Mouse (Mus musculus): ENCODE measurements around the gene Srp14.

Srp14 gene

GRCm38 (mm10) chr2:118479550-118479909 is at the start of gene Srp14:
TSS of gene Srp14 (minus strand) at chr2:118479711.
- peak; percentile 94 for DNase-seq (ENCODE audit: low spot score)

- DNase-seq (ENCODE audit: low spot score) = no peak
Observed at GRCm38 (mm10) chr2:118526545-118526944, 47.0 kb upstream of the Srp14 start.

DNA sequence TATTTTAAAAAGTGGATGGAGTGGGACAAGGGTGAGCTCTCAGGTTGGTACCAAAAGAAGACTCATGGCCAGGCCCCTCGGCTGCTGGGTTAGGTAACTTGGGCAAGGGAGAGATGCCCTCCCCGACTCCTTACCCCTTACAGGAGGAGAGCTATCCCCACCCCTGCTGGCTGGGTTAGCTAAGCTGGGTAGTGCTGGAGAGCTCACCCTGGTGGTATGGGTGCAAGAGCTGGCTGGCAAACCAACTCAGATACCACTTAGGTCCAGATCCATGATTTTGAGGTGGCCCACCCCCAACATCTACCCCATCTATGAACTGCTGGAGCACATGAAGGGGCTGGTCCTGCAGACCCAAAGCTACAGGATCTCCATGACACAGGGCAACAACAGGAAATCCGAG is 45.3 kb upstream of the Srp14 start:
- DNase-seq (ENCODE audit: low spot score) = no peak

- no peak for DNase-seq (ENCODE audit: low spot score)
Observed at GRCm38 (mm10) chr2:118523163-118523730, 43.7 kb upstream of the Srp14 start.

- DNase-seq (ENCODE audit: low spot score) = no peak
Observed at GRCm38 (mm10) chr2:118522265-118522664, 42.8 kb upstream of the Srp14 start.

GRCm38 (mm10) chr2:118520042-118520933 is 40.8 kb upstream of the Srp14 start:
- peak; percentile 56 for DNase-seq (ENCODE audit: low spot score)

DNA sequence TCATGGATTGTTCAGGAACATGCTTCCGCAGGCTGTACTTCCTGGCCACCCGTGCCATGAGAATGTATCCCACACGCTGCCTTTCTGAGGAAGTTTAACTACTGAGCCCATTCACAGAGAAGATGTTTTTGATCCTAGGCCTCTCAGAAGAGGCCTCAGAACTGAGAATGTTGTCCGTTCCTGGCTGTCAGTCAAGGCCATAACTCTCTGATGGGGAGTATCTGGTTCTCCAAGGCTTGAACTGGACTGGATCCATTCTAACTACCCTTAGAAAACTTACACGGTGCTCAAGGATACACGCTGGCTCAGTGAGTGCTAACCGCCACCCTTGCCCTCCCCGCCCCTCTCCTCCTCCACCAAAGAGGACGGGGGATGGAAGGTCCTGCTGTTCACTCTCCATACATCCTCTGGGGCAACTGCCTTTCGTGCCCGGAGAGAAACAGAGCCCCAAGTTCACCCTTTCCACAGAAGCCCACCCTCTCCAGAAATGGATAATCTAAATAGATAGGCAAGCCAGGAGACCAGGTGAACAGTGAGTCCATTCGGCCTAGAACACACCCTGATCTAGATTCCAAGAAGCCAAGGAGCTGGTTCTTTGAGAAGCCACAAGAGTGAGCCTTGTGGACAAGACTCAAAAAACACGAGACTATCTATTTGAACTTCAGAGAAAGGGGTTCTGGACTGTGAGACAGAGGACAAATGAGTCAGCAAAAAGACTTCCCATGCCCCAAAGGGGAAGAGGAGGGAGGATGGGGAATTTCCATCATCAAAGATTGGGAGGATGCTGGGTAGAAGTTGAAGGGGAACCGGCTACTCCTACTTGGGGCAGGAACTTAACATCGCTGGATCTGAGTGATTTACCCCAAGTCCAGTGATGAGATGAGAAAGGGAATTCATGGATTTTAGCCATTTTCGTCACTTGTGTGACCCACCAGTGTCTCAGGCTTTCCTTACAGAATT is 33.2 kb upstream of the Srp14 start:
- no peak for DNase-seq (ENCODE audit: low spot score)

DNA sequence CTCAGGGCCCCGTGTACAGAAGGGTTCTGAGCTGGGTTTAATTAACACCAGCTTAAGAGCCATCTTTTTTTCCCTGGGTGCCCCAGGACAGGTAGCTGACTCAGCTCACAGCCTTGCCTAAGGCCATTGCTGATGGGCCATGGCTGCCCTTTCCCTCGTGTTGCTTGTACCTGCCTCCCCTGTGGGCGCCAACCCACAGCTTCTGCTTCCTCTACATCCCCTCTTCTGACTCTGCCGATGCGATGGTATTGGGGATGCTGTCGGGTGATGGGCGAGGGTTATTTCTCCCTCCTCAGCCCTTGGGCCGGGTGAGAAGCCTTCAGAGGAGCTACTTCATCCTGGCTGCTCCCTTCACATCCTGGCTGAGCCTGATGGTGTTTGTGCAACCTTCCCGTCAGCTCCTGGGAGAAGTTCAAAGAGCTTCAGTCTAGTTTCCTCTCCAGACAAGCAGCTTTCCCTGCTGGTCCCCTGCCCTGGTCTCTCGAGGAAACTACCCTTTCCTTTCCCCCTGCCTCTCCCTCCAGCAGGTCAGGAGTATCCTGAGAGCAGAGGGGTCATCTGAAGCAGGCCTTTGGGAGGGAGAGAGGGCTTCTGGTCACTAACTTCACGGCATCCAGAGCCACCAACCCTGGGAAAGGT is 32.4 kb upstream of the Srp14 start:
- DNase-seq (ENCODE audit: low spot score) = no peak

- DNase-seq (ENCODE audit: low spot score) = peak; percentile 88
Observed at GRCm38 (mm10) chr2:118510447-118511310, 31.2 kb upstream of the Srp14 start.

DNA sequence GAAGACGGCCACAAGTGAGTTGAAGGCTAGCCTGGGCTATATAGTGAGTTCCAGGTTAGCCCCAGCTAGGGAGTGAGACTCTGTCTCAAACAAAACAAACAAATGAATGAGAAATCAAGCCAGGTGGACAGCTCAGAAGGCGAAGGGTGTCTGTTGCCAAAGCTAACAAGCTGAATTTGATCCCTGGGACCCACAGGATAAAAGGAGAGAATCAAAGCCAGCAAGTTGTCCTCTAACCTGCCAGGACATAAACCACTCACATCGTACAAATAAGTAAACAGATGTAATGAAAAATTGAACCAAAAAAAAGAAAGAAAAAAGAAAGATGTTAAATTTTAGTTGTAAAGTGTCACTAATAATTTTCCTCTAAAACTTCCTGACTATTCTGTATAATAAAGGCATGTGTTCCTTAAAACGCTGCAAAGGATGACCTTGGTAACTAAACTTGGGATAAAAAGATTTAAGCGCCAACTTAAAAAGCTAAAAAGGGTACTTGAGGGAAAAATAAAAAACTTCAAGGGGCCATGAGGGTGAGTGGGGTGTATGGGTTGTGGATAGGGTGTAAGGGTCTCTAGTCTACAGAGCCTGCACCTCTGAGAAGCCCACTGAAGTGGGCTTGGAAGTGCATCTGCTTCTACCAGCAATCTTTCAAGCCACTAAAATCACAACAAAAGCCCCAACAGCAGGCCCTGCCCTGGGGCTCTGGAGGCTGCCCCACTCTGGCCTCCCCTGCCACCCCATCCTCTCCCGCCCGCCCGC is 30.4 kb upstream of the Srp14 start:
- DNase-seq (ENCODE audit: low spot score) = no peak

GRCm38 (mm10) chr2:118507126-118507525 is 27.6 kb upstream of the Srp14 start:
- DNase-seq (ENCODE audit: low spot score) = no peak

DNA sequence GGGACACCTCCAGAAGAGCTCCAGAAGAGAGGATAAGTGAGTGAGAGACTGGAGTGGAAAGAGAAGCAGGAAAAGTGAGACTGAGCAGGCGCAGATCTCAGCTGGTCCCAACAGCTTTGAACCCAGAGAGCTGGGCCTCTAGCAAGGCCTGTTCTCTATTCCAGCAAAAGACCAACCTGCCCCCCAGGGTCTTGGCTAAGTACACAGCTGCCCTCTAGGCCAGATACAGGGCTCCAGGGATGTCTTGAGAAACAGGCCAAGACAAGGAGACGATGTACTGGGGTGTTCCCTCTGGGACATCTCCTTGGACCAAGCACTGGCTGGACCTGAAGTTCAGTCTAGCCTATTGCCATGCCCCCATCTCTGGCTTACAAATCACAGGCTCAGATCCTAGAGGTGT is 20.7 kb upstream of the Srp14 start:
- DNase-seq (ENCODE audit: low spot score) = no peak

DNA sequence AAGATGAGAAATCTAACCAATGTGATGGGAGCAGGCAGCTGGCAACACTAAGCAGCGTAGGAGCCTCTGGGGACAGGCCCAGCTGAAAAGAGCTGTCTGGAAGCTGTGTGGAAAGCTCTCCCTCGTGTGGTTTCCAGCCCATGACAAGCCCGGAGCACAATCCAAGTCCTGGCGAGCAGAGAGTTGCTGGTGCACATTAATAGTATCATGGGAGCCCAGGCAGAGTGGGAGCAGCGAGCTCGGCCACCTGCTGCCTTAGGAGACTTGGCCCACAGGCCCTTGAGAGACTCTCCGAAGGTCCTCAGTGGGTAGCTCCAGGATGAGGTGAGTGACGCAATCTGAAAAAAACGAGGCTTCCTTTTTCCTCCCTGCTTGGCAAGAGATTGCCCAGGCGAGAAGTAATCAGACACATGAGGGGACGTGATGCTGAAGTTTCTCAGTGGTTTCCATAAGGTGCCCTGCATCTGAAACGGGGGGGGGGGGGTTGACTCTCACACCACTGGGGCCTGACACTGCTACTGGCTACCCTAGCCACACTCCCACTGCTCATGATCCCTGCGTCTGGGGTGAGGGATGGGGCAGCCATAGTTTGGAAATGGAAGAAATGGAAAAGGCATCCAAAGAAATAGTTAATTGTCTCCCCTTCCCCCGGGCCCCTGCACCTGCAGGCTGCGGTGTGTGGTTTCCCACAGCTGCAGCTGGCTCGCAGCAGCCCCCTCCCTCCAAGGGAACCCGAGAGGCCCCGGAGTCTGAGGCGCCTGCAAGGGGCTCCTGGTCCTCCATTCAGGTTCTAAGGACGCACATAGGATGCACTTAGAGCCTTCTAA is 19.8 kb upstream of the Srp14 start:
- no peak for DNase-seq (ENCODE audit: low spot score)

DNA sequence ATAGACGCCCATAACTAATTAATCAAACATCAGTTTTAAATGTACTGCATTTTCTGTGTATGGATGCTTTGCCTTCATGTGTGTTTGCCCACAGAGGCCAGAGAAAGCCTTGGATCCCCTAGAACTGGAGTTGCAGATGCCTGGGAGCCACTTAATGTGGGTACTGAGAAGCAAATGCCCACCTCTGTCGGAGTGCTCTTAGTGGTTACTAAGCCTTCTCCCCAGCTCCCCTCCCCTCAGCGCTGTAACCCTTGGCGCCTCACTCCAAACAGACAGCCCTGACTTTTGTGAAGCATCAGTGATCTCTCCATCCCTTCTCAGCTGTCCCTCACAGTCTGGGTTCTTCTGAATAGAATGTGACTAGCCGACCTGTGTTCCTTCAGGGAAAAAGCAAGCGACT is 19.0 kb upstream of the Srp14 start:
- DNase-seq (ENCODE audit: low spot score) = no peak

DNA sequence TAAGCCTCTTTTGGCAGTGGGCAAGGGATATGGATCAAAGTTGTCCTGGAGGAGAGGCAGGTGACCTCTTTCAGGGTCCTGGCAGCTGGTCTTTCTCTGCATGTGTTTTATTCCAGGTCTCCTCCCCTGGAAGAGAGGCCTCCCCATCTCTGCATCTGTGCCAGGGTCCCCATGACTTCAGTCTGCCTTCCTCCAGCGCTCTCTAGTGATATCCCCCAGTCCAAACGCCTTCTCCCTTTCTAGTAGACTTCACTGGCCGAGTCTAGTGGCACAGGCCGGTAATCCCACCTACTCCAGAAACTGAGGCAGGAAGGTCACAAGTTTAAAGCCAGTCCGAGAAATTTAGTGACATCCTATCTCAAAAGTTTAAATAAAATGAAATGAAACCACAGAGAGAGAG is 18.4 kb upstream of the Srp14 start:
- no peak for DNase-seq (ENCODE audit: low spot score)

DNA sequence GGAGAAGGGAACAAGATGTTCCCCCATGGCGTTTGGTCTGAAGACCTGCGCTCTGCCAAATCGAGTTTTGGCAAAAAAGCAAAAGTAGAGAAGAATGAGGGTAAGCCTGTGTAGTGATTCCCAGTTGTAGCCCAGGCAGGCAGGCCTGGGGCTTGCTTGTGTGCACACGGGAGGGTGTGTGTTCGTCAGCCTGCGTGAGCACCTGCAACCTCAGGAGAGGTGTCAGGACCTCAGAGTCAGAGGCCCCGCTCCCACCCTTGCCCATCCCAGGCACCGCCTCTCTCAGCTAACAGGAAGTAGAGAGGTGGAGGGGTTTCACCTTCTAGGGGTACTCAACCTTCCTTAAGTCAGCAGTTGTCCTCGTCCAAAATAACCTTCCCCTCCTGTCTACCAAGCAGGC is 15.5 kb upstream of the Srp14 start:
- DNase-seq (ENCODE audit: low spot score) = no peak

DNA sequence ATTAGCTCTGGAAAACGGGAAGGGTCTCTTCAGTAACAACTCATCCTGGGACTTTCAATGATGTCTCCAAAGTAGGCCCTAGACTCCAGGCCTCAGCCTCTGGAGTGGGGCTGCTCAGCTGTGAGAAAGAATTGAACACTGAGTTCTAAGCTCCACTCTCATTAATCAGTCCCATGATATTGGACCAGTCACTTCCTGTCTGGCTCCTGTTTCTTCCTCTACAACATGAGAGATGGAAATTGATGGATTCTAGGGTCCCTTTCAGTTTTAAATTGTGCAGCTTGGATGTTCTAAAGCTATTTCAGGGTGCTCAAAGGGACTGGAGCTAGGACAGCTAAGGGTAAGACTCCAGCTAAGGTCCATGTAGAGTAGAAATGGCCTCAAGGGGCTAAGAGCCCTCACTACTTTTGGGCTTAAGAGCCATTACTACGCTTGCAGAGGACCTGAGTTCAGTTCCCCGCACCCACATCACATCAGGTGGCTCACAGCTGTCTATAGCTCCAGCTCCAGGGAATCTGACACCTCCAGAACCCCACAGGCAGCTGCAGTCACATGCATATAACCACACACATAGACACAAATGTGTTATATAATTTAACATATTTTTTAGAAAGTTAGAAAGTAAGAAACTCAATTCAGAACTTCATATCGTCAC is 12.4 kb upstream of the Srp14 start:
- DNase-seq (ENCODE audit: low spot score) = no peak

DNA sequence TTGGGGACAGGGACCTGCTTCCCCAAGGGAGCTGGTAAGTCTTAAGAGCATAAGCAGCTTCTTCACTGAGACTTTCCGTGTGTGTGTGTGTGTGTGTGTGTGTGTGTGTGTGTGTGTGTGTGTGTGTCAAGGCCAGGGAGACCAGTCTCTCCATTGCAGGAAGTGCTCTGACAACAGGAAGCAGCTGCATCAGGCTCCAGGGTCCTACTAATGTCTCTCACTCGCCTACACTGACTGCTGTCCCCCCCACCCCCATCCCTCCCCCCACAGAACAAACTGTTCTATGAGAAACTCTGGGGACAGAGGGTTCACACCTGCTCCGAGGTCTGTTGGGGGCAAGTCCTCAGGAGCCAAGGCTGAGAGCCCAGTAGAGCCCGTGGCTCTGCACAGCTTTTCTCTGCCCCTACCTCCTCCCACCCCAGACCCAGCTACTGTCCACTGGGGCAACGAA is 11.8 kb upstream of the Srp14 start:
- DNase-seq (ENCODE audit: low spot score) = peak; percentile 19
